Mouse (Mus musculus) lung, embryonic 16.5 days (tissue): ENCODE measurements around the gene Gata5. TPM values are rescaled to one million over a fixed set of nuclear protein-coding genes. Genes with fewer than 3 reads are reported as not detected.

Experiments
- ATAC-seq: fragments of 200-750 bp; cut with Nextera tagmentation; 2 replicates; pipeline ENCODE4 v1.8.0; 2017; ENCODE audit warnings: low read depth, mild to moderate bottlenecking, moderate library complexity
- H3K27ac ChIP-seq: fragments of 300-500 bp; sonication (generic); 2 replicates; pipeline ENCODE4 v1.5.1; 2014; ENCODE audit warnings: mild to moderate bottlenecking, control low read depth, low read length
- H3K27me3 ChIP-seq: fragments of 300-500 bp; sonication (generic); 2 replicates; pipeline ENCODE4 v1.6.1; 2014; ENCODE audit warnings: low read depth, low read length, mixed read lengths; ENCODE audit not compliant: control insufficient read depth, insufficient read depth
- H3K36me3 ChIP-seq: fragments of 300-500 bp; sonication (generic); 2 replicates; pipeline ENCODE4 v1.6.1; 2014; ENCODE audit warnings: low read length; ENCODE audit not compliant: control insufficient read depth, insufficient read depth
- H3K4me1 ChIP-seq: fragments of 300-500 bp; sonication (generic); replicated peaks from 2 replicates; pipeline ENCODE4 v1.6.1; 2014; ENCODE audit warnings: low read length, mixed read lengths; ENCODE audit not compliant: control insufficient read depth, insufficient read depth
- H3K4me2 ChIP-seq: fragments of 300-500 bp; sonication (generic); 2 replicates; pipeline ENCODE4 v1.6.1; 2014; ENCODE audit warnings: low read depth, low read length, control low read depth
- H3K4me3 ChIP-seq: fragments of 300-500 bp; sonication (generic); 2 replicates; pipeline ENCODE4 v1.5.1; 2014; ENCODE audit warnings: mild to moderate bottlenecking, low read length, control low read depth
- H3K9ac ChIP-seq: fragments of 300-500 bp; sonication (generic); 2 replicates; pipeline ENCODE4 v1.6.1; 2014; ENCODE audit warnings: low read length, control low read depth
- H3K9me3 ChIP-seq: fragments of 300-500 bp; sonication (generic); 2 replicates; pipeline ENCODE4 v1.6.1; 2016; ENCODE audit warnings: low read length; ENCODE audit not compliant: control insufficient read depth
- WGBS: fragments of 180-500 bp; shearing (Covaris S2); extraction: QIAGEN DNeasy Blood & Tissue Kit; methylation state at CpG from one replicate; pipeline ENCODE4 v1.1.7; 2014; 5-methylcytosine and 5-hydroxymethylcytosine counted together
- polyA plus RNA-seq: library from polyadenylated mRNA; unstranded; fragments of >200 nt; fragmentation: Nextera tagmentation; extraction: Ambion mirVana; gene quantifications from 2 replicates; pipeline ENCODE4 v1.2.1, GENCODE M21; 2015

Gene Gata5
- polyA plus RNA-seq, 1 experiment from 2014 or later, result 25.3 TPM

DNA sequence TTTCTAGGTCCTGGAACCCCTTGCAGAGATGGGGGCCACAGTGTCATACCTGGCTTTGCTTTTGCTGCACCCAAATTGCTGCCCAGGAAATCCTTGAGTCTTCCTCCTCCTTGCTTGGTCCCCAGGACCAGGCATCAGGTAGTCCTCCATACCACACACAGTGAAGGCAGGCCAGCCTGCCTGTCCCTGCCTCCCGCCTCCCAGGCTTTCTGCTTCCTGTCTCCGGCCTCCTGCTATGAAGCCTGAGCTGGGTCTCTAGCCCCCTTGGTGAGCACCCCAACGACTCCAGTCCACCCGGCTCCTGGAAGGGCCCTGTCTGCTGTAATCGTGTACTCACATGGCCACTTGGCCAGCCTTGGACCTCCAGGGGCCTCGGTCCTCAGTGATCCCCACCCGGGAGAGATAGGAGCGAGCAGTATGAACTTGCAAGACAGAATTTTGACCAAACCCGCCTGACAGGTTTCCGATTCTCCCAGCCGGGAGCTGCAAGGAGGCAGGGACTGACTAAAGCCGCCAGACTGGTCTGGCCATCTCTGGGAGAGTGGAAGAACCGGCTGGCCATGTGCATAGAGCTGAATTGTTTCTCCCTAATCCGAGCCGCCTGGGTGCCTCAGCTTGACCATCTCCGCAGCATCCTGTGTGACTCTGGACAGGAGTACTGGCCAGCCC, 44.9 kb downstream of the Gata5 start, which contains the start of gene Rbbp8nl:
Rbbp8nl (minus strand) TSS at position 440 of the 669 bp plus-strand sequence.
- Histone ChIP-seq H3K9ac (peak within 1 kb of the TSS; percentile 49), H3K27ac (peak within 1 kb of the TSS; percentile 95), H3K4me2 (peak within 1 kb of the TSS; percentile 48), H3K4me3 (peak within 1 kb of the TSS; percentile 32), H3K36me3 (no peaks in the 10 kb centered on the region), H3K9me3 (no peaks in the 10 kb centered on the region), H3K27me3 (no peaks in the 10 kb centered on the region), H3K4me1 (peaks cover 33% of the 10 kb centered on the region)
- WGBS, result 37% methylated on average over 16 of the region's 16 CpGs
- peak; percentile 80 for ATAC-seq

DNA sequence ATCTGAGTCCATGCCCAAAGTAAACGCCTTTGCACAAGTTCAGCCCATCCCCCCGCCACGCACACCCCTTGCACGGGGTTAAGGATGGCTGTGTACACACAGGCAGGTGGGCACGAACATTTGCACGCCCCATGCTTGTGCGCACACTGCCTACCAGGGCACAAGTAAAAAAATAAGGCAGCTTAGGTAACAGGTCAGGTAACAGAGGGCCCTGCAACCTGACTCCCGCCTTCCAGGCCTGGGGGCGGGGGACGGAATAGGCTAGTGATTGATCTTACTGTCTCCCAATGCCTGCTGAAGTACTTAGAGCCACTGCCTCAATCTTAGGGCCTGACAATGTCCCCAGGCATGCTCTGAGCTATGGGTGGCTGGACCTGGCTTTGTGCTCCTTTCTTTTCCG, 45.5 kb downstream of the Gata5 start:
- Histone ChIP-seq H3K4me2 (peak overlapping the region; percentile 48), H3K27me3 (no peaks in the 10 kb centered on the region), H3K9me3 (no peaks in the 10 kb centered on the region), H3K4me1 (peaks cover 33% of the 10 kb centered on the region), H3K9ac (peak overlapping the region; percentile 49), H3K4me3 (peak overlapping the region; percentile 32), H3K36me3 (no peaks in the 10 kb centered on the region), H3K27ac (peak overlapping the region; percentile 95)
- WGBS, result 38% methylated on average over 11 of the region's 11 CpGs
- ATAC-seq, result peak; percentile 16; the same call in 1 of the 2 replicates

DNA sequence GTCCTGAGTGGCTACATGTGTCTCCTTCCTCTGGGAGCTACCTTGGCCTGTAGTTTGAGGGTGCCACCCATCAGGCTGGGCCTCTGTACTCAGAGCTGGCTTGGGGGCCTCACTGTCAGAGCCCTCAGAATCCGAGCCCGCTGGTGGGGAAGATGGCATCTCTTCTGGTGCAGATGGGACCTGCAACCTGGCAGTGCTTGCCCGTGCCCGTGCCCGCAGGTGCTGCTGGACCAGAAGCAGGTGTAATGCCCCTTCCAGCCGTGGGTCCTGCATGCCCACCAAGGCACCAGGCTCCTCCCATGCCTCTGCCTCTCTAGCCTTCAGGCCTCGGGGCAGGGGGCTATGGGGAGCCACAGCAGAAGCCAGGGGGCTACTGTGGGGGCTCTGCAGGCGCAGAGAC, 55.2 kb downstream of the Gata5 start:
- Histone ChIP-seq H3K4me2 (no peak overlapping the region), H3K9ac (no peak overlapping the region), H3K4me1 (peaks cover 18% of the 10 kb centered on the region), H3K27ac (no peak overlapping the region), H3K4me3 (no peak overlapping the region), H3K36me3 (no peaks in the 10 kb centered on the region), H3K9me3 (no peaks in the 10 kb centered on the region), H3K27me3 (no peaks in the 10 kb centered on the region)
- 83% methylated on average over 8 of the region's 8 CpGs for WGBS
- ATAC-seq, result no peak

DNA sequence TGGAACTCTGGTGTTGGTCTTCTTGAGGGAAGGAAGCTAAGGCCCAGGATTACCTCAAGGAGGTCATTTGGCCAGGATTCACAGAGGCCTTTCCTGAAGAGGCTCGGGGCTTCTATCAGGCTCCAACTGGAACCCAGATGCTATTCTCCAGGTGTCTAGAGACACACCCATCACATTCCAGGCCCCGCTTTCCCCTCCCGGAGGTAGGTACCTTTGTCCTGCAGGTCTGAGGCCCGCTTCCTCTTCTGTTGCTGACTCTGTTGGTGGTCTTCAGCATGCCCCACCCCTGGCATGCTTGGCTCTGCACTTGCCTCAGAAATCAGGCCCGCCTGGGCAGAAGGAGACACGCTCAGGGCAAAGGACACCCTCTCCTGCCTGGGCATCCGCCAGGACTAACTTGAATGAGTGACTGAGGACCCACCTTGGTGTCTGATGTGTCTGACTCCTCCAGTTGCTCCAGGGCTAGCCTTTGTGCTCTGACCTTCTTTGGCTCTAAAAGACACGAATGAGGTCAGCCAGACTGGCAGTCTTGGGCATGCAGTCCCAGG, 56.7 kb downstream of the Gata5 start:
- H3K9ac ChIP-seq, result no peak overlapping the region

DNA sequence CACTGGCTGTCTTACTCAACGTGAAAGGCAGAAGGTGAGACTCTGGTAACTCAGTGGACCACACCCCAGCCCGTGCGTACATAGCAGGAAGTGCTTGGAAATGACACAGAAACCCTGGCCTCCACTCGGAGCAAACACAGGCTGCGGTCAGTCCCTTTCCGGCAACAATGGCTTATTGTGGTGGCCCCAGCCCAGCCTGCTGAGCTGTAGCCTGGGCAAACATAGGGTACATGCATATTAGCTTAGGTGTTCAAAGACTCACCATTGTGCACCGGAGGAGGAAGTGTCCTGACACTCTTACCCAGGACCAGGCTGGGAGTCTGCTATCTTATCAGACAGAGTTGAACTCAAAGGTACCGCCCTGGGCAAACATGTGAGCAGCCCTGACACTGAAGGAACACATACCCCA, 57.6 kb downstream of the Gata5 start:
- Histone ChIP-seq H3K36me3 (no peaks in the 10 kb centered on the region), H3K9ac (peak overlapping the region; percentile 35), H3K27me3 (no peaks in the 10 kb centered on the region), H3K27ac (peak overlapping the region; percentile 82), H3K9me3 (no peaks in the 10 kb centered on the region), H3K4me2 (no peak overlapping the region), H3K4me1 (peaks cover 31% of the 10 kb centered on the region), H3K4me3 (no peak overlapping the region)
- WGBS, result 34% methylated on average over 8 of the region's 8 CpGs
- no peak for ATAC-seq

More for the DNA sequence above, 56.7 kb downstream of the Gata5 start:
- H3K4me2 ChIP-seq, result no peak overlapping the region
- WGBS, result 54% methylated on average over 8 of the region's 8 CpGs
- no peaks in the 10 kb centered on the region for H3K9me3 ChIP-seq
- no peak for ATAC-seq
- no peaks in the 10 kb centered on the region for H3K27me3 ChIP-seq
- no peaks in the 10 kb centered on the region for H3K36me3 ChIP-seq
- peak overlapping the region; percentile 82; the same call in 1 of the 2 replicates for H3K27ac ChIP-seq
- peaks cover 22% of the 10 kb centered on the region for H3K4me1 ChIP-seq
- no peak overlapping the region for H3K4me3 ChIP-seq

DNA sequence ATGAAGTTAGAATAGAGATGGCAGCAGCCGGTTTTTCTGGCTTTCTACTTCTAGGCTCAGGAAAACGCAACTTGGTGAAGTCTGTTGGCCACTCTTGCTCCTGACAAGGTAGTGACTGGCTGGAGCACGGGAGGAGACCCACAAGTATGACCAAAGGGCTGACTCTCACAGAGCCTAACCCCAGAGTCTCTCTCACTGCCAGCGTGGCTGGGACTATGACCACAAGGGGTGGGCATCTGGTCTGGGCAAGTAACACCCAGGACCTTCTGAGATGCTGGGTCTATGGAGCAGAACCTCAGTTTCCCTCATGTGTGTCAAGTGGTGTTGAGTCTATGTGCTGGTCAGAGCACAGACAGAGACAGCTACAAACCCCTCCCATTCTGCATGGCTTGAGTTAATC, 58.1 kb downstream of the Gata5 start:
- Histone ChIP-seq H3K9ac (peak overlapping the region; percentile 29; the same call in 1 of the 2 replicates), H3K27ac (peak overlapping the region; percentile 82), H3K4me1 (peaks cover 32% of the 10 kb centered on the region), H3K4me3 (no peak overlapping the region), H3K27me3 (no peaks in the 10 kb centered on the region), H3K4me2 (peak overlapping the region; percentile 40), H3K9me3 (no peaks in the 10 kb centered on the region), H3K36me3 (no peaks in the 10 kb centered on the region)
- no peak for ATAC-seq
- 25% methylated on average over 4 of the region's 4 CpGs for WGBS

DNA sequence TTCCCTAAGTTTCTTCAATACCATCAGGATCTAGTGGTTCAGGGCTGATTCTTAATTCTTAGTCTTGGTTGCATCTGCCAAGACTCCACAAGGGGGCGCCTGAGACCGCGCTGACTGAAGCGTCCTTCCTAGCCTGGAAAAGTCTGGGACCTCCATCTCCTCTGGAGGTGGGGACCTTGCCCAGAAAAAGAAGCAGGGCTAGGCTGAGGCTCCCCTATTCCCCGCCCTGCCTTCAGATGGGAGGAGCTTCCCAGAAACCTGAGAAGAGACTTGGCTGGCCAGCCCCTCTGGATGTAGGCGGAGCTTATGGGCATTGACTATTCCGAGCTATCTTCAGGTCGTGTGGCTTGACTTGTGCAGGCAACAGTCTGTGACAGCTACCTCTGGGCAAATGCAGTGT, 58.7 kb downstream of the Gata5 start:
- peak overlapping the region; percentile 40 for H3K4me2 ChIP-seq
- 0 out of 2 replicates have a peak overlapping the region, but pooled peaks have one; percentile 29 for H3K9ac ChIP-seq
- peak; percentile 74 for ATAC-seq
- H3K27me3 ChIP-seq, result no peaks in the 10 kb centered on the region
- H3K27ac ChIP-seq, result peak overlapping the region; percentile 82
- H3K4me1 ChIP-seq, result peaks cover 32% of the 10 kb centered on the region
- H3K4me3 ChIP-seq, result peak overlapping the region; percentile 9; the same call in 1 of the 2 replicates
- H3K9me3 ChIP-seq, result no peaks in the 10 kb centered on the region
- WGBS, result under 1% methylated on average over 8 of the region's 8 CpGs
- H3K36me3 ChIP-seq, result no peaks in the 10 kb centered on the region

Other genes starting within 250 kb of the Gata5 start
- gene Hrh3, start 230.2 kb downstream of the Gata5 start, polyA plus RNA-seq, result not detected in 2 replicates
- 29.9 and 30.3 TPM in 2 replicates for gene Osbpl2, start 215.4 kb downstream of the Gata5 start, polyA plus RNA-seq
- 162 and 173 TPM in 2 replicates for gene Adrm1, start 163.2 kb downstream of the Gata5 start, polyA plus RNA-seq
- gene Lama5, start 108.8 kb downstream of the Gata5 start, polyA plus RNA-seq, result 102 and 112 TPM in 2 replicates
- gene Rps21, start 77.3 kb downstream of the Gata5 start, polyA plus RNA-seq, result 455 and 526 TPM in 2 replicates
- 6.3 and 8.4 TPM in 2 replicates for gene Cables2, start 61.2 kb downstream of the Gata5 start, polyA plus RNA-seq
- 2.7 and 2.8 TPM in 2 replicates for gene Rbbp8nl, start 44.8 kb downstream of the Gata5 start, polyA plus RNA-seq
- gene Slco4a1, start 121.5 kb upstream of the Gata5 start, polyA plus RNA-seq, result 0.98 and 1.2 TPM in 2 replicates
- gene Ntsr1, start 165.3 kb upstream of the Gata5 start, polyA plus RNA-seq, result 0.43 and 0.98 TPM in 2 replicates
- gene Mrgbp, start 246.6 kb upstream of the Gata5 start, polyA plus RNA-seq, result 27.4 and 28.7 TPM in 2 replicates